9 mouse cellular contexts compared by ENCODE assay signal in genomic region chr15:6080714-6081635, GRCm38 (mm10).
DNase-seq lines count a peak whose midpoint lies in the region; ATAC-seq and TF ChIP-seq lines count a peak whose summit lies in the region.
"Had no signal": no experiment of that assay in that cellular context is flagged by ENCODE, and none has a peak within 500 bp of the region (broad histone marks: within the 10 kb centered on the region; RNA-seq: fewer than 3 reads in every experiment).

No protein-coding gene starts in this region.

- DNase-seq in CD4-positive helper T cell, adult 2 months (ENCODE audit: low read depth, low spot score): peak; percentile 45
- peak; percentile 33 for DNase-seq in Patski (ENCODE audit: low read depth, low spot score)
- peak; percentile 41 for DNase-seq in embryo, embryonic 9.5 days (ENCODE audit: extremely low spot score)
- peak; percentile 51 to 70 for DNase-seq in heart, postnatal 14 days
- peak; percentile 76 to 77 for DNase-seq in kidney, postnatal 36 days
- peak; percentile 11 for DNase-seq in lung, adult 2 months
- DNase-seq in thymus, postnatal 4 days: peak; percentile 63

- peak; percentile 54 for ATAC-seq in Patski
- ATAC-seq in neutrophil, adult 5-6 weeks (ENCODE audit: extremely low read depth, insufficient number of reproducible peaks, low FRiP score, poor library complexity, severe bottlenecking): peak; percentile 80

- in situ Hi-C loops in Patski (cut with MboI; ENCODE audit: low pct_unique_long_range_greater_than_20kb): loop anchor here (5.0 kb wide), 3 partner anchors 126 to 889 kb away; no protein-coding TSS in a partner anchor

- no peak for TF ChIP-seq POLR2A in lung, adult 2 months (IDR thresholded peaks at IDR 0.05; ENCODE audit: borderline replicate concordance, extremely low read depth, low read depth, low read length)

- POLR2A ChIA-PET in Patski (lab: Charles Lee): interaction anchor here (0.7 kb wide), 1 partner anchor 640 kb away, joined by 3 read pairs; no protein-coding TSS in a partner anchor

- intact Hi-C loops in heart, postnatal 14 days (cut with DNase I): loop anchor here (2.0 to 5.0 kb wide), 2 partner anchors 844 to 889 kb away; no protein-coding TSS in a partner anchor

- 36% methylated on average over 8 of the region's 8 CpGs for WGBS in lung, adult 2 months

- H3K4me1 ChIP-seq in lung, adult 2 months (ENCODE audit: control insufficient read depth, insufficient read depth, low read length): no peaks in the 10 kb centered on the region
- H3K4me1 ChIP-seq: heart, embryonic 15.5 days had no signal

- TF ChIP-seq CTCF in Patski (IDR thresholded peaks at IDR 0.05): peak; percentile 88
- TF ChIP-seq CTCF in lung, adult 2 months (IDR thresholded peaks at IDR 0.05; ENCODE audit: insufficient read depth, low read length): peak; percentile 47

- CTCF ChIA-PET in Patski (lab: Charles Lee): interaction anchor here (0.7 to 3.8 kb wide), 17 partner anchors 9 to 893 kb away, joined by 3 to 72 read pairs (median 4); no protein-coding TSS in a partner anchor

- H3K4me3 ChIP-seq in lung, adult 2 months (replicated peaks; ENCODE audit: extremely low read depth, low read depth, low read length): no peak overlapping the region
- H3K4me3 ChIP-seq: heart, embryonic 15.5 days had no signal

- H3K27me3 ChIP-seq in Patski: no peaks in the 10 kb centered on the region
- H3K27me3 ChIP-seq: heart, embryonic 15.5 days had no signal

Comparison
In these comparisons a context has a peak if more than half of its experiments do, and no peak if none do; other contexts are left out.
1. DNase-seq: peak in every context shown above with its lines; median percentile 76 in kidney, postnatal 36 days; 63 in thymus, postnatal 4 days; 60 in heart, postnatal 14 days; 45 in CD4-positive helper T cell, adult 2 months; 41 in embryo, embryonic 9.5 days; 33 in Patski; 11 in lung, adult 2 months.